Mouse (Mus musculus) cortical plate, adult 2 months (tissue): ENCODE results near the gene Reep3.

Experiments used
- CTCF ChIP-seq: fragments of 200-500 bp; IDR thresholded peaks from 2 replicates; pipeline ENCODE4 v1.5.1; 2011; ENCODE audit warnings: mild to moderate bottlenecking, control low read depth, low read length; ENCODE audit not compliant: insufficient read depth; ENCODE audit errors: extremely low read depth
- POLR2A ChIP-seq: fragments of 200-500 bp; IDR thresholded peaks from 2 replicates; pipeline ENCODE4 v1.6.1; 2011; ENCODE audit warnings: mild to moderate bottlenecking, low read length, control low read depth; ENCODE audit not compliant: insufficient read depth; ENCODE audit errors: extremely low read depth

GRCm38 (mm10) chr10:67031186-67031585 is 65.6 kb downstream of the Reep3 start:
- TF ChIP-seq CTCF (no peak), POLR2A (no peak)
